Mouse (Mus musculus) retina, postnatal 7 days (tissue): ENCODE measurements at regions not wholly inside any gene's neighbourhood (a gene's known extent, or its start where the extent isn't known, plus 50 kb on each side); places are given as distances from the start of the nearest gene placed in this dataset.

Source experiments
- DNase-seq: peaks from one replicate; pipeline ENCODE4 v3.0.0-alpha.2; 2012; ENCODE audit warnings: low read depth, low spot score

- DNase-seq = no peak
Observed at GRCm38 (mm10) chr16:29833298-29833697, 230.9 kb upstream of the Hes1 start.

- DNase-seq = no peak
Observed at GRCm38 (mm10) chr16:29833875-29834274, 230.3 kb upstream of the Hes1 start.

GRCm38 (mm10) chr16:29834669-29835068 lies 229.5 kb upstream of the Hes1 start:
- no peak for DNase-seq

- no peak for DNase-seq
Observed at GRCm38 (mm10) chr16:29837025-29837629, 227.1 kb upstream of the Hes1 start.

- DNase-seq = no peak
Observed at GRCm38 (mm10) chr16:29837874-29838273, 226.3 kb upstream of the Hes1 start.

GRCm38 (mm10) chr16:29838981-29839661 lies 225.1 kb upstream of the Hes1 start:
- DNase-seq = peak; percentile 13

GRCm38 (mm10) chr16:29839662-29840001 lies 224.6 kb upstream of the Hes1 start:
- DNase-seq = peak; percentile 11

- no peak for DNase-seq
Observed at GRCm38 (mm10) chr16:29840412-29840811, 223.8 kb upstream of the Hes1 start.

- DNase-seq = no peak
Observed at GRCm38 (mm10) chr16:29841132-29841531, 223.1 kb upstream of the Hes1 start.

- DNase-seq = no peak
Observed at GRCm38 (mm10) chr16:29842071-29842470, 222.1 kb upstream of the Hes1 start.

- no peak for DNase-seq
Observed at GRCm38 (mm10) chr16:29843490-29843889, 220.7 kb upstream of the Hes1 start.

GRCm38 (mm10) chr16:29844706-29845596 lies 219.2 kb upstream of the Hes1 start:
- DNase-seq = peak; percentile 13

- DNase-seq = no peak
Observed at GRCm38 (mm10) chr16:29845597-29845986, 218.6 kb upstream of the Hes1 start.

- no peak for DNase-seq
Observed at GRCm38 (mm10) chr16:29847059-29847458, 217.1 kb upstream of the Hes1 start.

- DNase-seq = no peak
Observed at GRCm38 (mm10) chr16:29847734-29848133, 216.4 kb upstream of the Hes1 start.

- no peak for DNase-seq
Observed at GRCm38 (mm10) chr16:29848527-29848926, 215.7 kb upstream of the Hes1 start.

- DNase-seq = no peak
Observed at GRCm38 (mm10) chr16:29849511-29849910, 214.7 kb upstream of the Hes1 start.

- DNase-seq = no peak
Observed at GRCm38 (mm10) chr16:29850616-29851015, 213.6 kb upstream of the Hes1 start.

- no peak for DNase-seq
Observed at GRCm38 (mm10) chr16:29851827-29852226, 212.4 kb upstream of the Hes1 start.

GRCm38 (mm10) chr16:29854805-29855565 lies 209.2 kb upstream of the Hes1 start:
- no peak for DNase-seq

GRCm38 (mm10) chr16:29856545-29856944 lies 207.6 kb upstream of the Hes1 start:
- no peak for DNase-seq

GRCm38 (mm10) chr16:29858645-29859044 lies 205.5 kb upstream of the Hes1 start:
- no peak for DNase-seq
